Mouse (Mus musculus) ZHBTc4 (cell line): ENCODE measurements at regions not wholly inside any gene's neighbourhood (a gene's known extent, or its start where the extent isn't known, plus 50 kb on each side); places are given as distances from the start of the nearest gene placed in this dataset.

Source experiments
- DNase-seq: peaks from one replicate; pipeline ENCODE4 v3.0.0-alpha.2; 2011; ENCODE audit warnings: low read depth, low spot score

- peak; percentile 26 for DNase-seq
Measured at GRCm38 (mm10) chr7:62924585-62925331, 101.3 kb upstream of the A26c2 start.

GRCm38 (mm10) chr7:62922246-62922645 is 98.8 kb upstream of the A26c2 start:
- peak; percentile 45 for DNase-seq

GRCm38 (mm10) chr7:62894337-62894736 is 70.9 kb upstream of the A26c2 start:
- no peak for DNase-seq

GRCm38 (mm10) chr7:62877033-62877432 is 53.6 kb upstream of the A26c2 start:
- DNase-seq: peak; percentile 76
